Mouse (Mus musculus) forebrain, embryonic 11.5 days (tissue): ENCODE measurements around the gene Cd9. TPM values are rescaled to one million over a fixed set of nuclear protein-coding genes. Genes with fewer than 3 reads are reported as not detected.

Experiments
- ATAC-seq: fragments of 200-750 bp; cut with Nextera tagmentation; replicated peaks from 2 replicates; pipeline ENCODE4 v1.8.0; 2017; ENCODE audit warnings: moderate TSS enrichment; ENCODE audit not compliant: low FRiP score
- DNase-seq: peaks from one replicate; pipeline ENCODE4 v3.0.0-alpha.2; 2017; ENCODE audit warnings: low spot score
- H3K27ac ChIP-seq: fragments of 300-500 bp; sonication (generic); 2 replicates; pipeline ENCODE4 v1.5.1; 2014; ENCODE audit warnings: low read depth, low read length
- H3K27me3 ChIP-seq: fragments of 300-500 bp; sonication (generic); 2 replicates; pipeline ENCODE4 v1.6.1; 2014; ENCODE audit warnings: mild to moderate bottlenecking, low read length, mixed read lengths; ENCODE audit not compliant: control insufficient read depth, insufficient read depth
- H3K36me3 ChIP-seq: fragments of 300-500 bp; sonication (generic); 2 replicates; pipeline ENCODE4 v1.6.1; 2014; ENCODE audit warnings: mild to moderate bottlenecking, low read length, moderate library complexity, mixed read lengths; ENCODE audit not compliant: control insufficient read depth, insufficient read depth
- H3K4me1 ChIP-seq: fragments of 300-500 bp; sonication (generic); replicated peaks from 2 replicates; pipeline ENCODE4 v1.6.1; 2014; ENCODE audit warnings: low read length, mixed read lengths; ENCODE audit not compliant: control insufficient read depth, insufficient read depth
- H3K4me2 ChIP-seq: fragments of 300-500 bp; sonication (generic); 2 replicates; pipeline ENCODE4 v1.6.1; 2014; ENCODE audit warnings: low read depth, mild to moderate bottlenecking, low read length, moderate library complexity, mixed read lengths; ENCODE audit not compliant: severe bottlenecking
- H3K4me3 ChIP-seq: fragments of 300-500 bp; sonication (generic); 2 replicates; pipeline ENCODE4 v1.5.1; 2014; ENCODE audit warnings: low read depth, low read length
- H3K9ac ChIP-seq: fragments of 300-500 bp; sonication (generic); 2 replicates; pipeline ENCODE4 v1.6.1; 2014; ENCODE audit warnings: low read length
- H3K9me3 ChIP-seq: fragments of 300-500 bp; sonication (generic); 2 replicates; pipeline ENCODE4 v1.6.1; 2016; ENCODE audit warnings: low read length, mixed read lengths; ENCODE audit not compliant: control insufficient read depth
- WGBS: fragments of 180-500 bp; shearing (Covaris S2); extraction: QIAGEN DNeasy Blood & Tissue Kit; methylation state at CpG from one replicate; pipeline ENCODE4 v1.1.7; 2014; 5-methylcytosine and 5-hydroxymethylcytosine counted together
- polyA plus RNA-seq: library from polyadenylated mRNA; unstranded; fragments of >200 nt; fragmentation: Nextera tagmentation; extraction: Ambion mirVana; gene quantifications from 2 replicates; pipeline ENCODE4 v1.2.1, GENCODE M21; 2014

Gene Cd9
- polyA plus RNA-seq, 1 experiment from 2014 or later: 47.4 TPM

GRCm38 (mm10) chr6:125528614-125529200 is 34.1 kb upstream of the Cd9 start:
- ATAC-seq: no peak
- 89% methylated on average over 9 of the region's 9 CpGs for WGBS
- Histone ChIP-seq H3K27me3 (no peaks in the 10 kb centered on the region), H3K27ac (no peak overlapping the region), H3K4me2 (no peak overlapping the region), H3K9me3 (no peaks in the 10 kb centered on the region), H3K4me3 (no peak overlapping the region), H3K36me3 (no peaks in the 10 kb centered on the region), H3K9ac (no peak overlapping the region), H3K4me1 (no peaks in the 10 kb centered on the region)
- no peak for DNase-seq

GRCm38 (mm10) chr6:125526066-125526465 is 31.5 kb upstream of the Cd9 start:
- Histone ChIP-seq H3K4me2 (no peak overlapping the region), H3K4me3 (no peak overlapping the region), H3K27ac (no peak overlapping the region), H3K27me3 (no peaks in the 10 kb centered on the region), H3K36me3 (no peaks in the 10 kb centered on the region), H3K9ac (no peak overlapping the region), H3K9me3 (no peaks in the 10 kb centered on the region), H3K4me1 (no peaks in the 10 kb centered on the region)
- WGBS: 69% methylated on average over 3 of the region's 3 CpGs
- no peak for DNase-seq
- no peak for ATAC-seq

GRCm38 (mm10) chr6:125524027-125524426 is 29.4 kb upstream of the Cd9 start:
- H3K36me3 ChIP-seq: no peaks in the 10 kb centered on the region
- WGBS: 90% methylated on average over 6 of the region's 6 CpGs
- ATAC-seq: no peak

GRCm38 (mm10) chr6:125521558-125522193 is 27.1 kb upstream of the Cd9 start:
- H3K36me3 ChIP-seq: no peaks in the 10 kb centered on the region
- no peak for DNase-seq
- no peaks in the 10 kb centered on the region for H3K27me3 ChIP-seq
- H3K4me3 ChIP-seq: no peak overlapping the region
- H3K9ac ChIP-seq: no peak overlapping the region
- no peak overlapping the region for H3K27ac ChIP-seq
- no peak overlapping the region for H3K4me2 ChIP-seq
- no peaks in the 10 kb centered on the region for H3K9me3 ChIP-seq
- 70% methylated on average over 5 of the region's 5 CpGs for WGBS
- ATAC-seq: no peak
- no peaks in the 10 kb centered on the region for H3K4me1 ChIP-seq

More at GRCm38 (mm10) chr6:125524027-125524426, 29.4 kb upstream of the Cd9 start:
- H3K27ac ChIP-seq: no peak overlapping the region
- no peak overlapping the region for H3K4me3 ChIP-seq
- no peaks in the 10 kb centered on the region for H3K9me3 ChIP-seq
- H3K4me2 ChIP-seq: no peak overlapping the region
- H3K4me1 ChIP-seq: no peaks in the 10 kb centered on the region
- no peak for DNase-seq
- H3K27me3 ChIP-seq: no peaks in the 10 kb centered on the region
- H3K9ac ChIP-seq: no peak overlapping the region

- DNase-seq (no peak), ATAC-seq (no peak)
- Histone ChIP-seq H3K4me2 (no peak overlapping the region), H3K36me3 (no peaks in the 10 kb centered on the region), H3K4me3 (no peak overlapping the region), H3K27me3 (no peaks in the 10 kb centered on the region), H3K4me1 (no peaks in the 10 kb centered on the region), H3K27ac (no peak overlapping the region), H3K9me3 (no peaks in the 10 kb centered on the region), H3K9ac (no peak overlapping the region)
- WGBS: 87% methylated on average over 11 of the region's 11 CpGs
Observed at GRCm38 (mm10) chr6:125515503-125516315, 21.1 kb upstream of the Cd9 start.

- Histone ChIP-seq H3K9me3 (no peaks in the 10 kb centered on the region), H3K4me1 (no peaks in the 10 kb centered on the region), H3K27me3 (no peaks in the 10 kb centered on the region), H3K9ac (no peak overlapping the region), H3K27ac (no peak overlapping the region), H3K36me3 (no peaks in the 10 kb centered on the region), H3K4me3 (no peak overlapping the region), H3K4me2 (no peak overlapping the region)
- ATAC-seq (no peak), DNase-seq (no peak)
- WGBS: 75% methylated on average over 6 of the region's 6 CpGs
Observed at GRCm38 (mm10) chr6:125512950-125513596, 18.5 kb upstream of the Cd9 start.

GRCm38 (mm10) chr6:125511196-125511595 is 16.6 kb upstream of the Cd9 start:
- H3K36me3 ChIP-seq: no peaks in the 10 kb centered on the region
- H3K4me2 ChIP-seq: no peak overlapping the region
- DNase-seq: no peak
- H3K9ac ChIP-seq: no peak overlapping the region
- H3K4me3 ChIP-seq: no peak overlapping the region
- H3K27ac ChIP-seq: no peak overlapping the region
- WGBS: 88% methylated on average over 7 of the region's 7 CpGs
- no peak for ATAC-seq
- H3K4me1 ChIP-seq: no peaks in the 10 kb centered on the region
- no peaks in the 10 kb centered on the region for H3K27me3 ChIP-seq
- no peaks in the 10 kb centered on the region for H3K9me3 ChIP-seq

- Histone ChIP-seq H3K27me3 (no peaks in the 10 kb centered on the region), H3K9ac (no peak overlapping the region), H3K4me3 (no peak overlapping the region), H3K4me2 (no peak overlapping the region), H3K36me3 (no peaks in the 10 kb centered on the region), H3K9me3 (no peaks in the 10 kb centered on the region), H3K4me1 (no peaks in the 10 kb centered on the region), H3K27ac (no peak overlapping the region)
- ATAC-seq (no peak), DNase-seq (no peak)
Observed at GRCm38 (mm10) chr6:125510645-125511044, 16.1 kb upstream of the Cd9 start.
